Mouse (Mus musculus) frontal cortex, postnatal 14 days (tissue): ENCODE data around the gene Tbrg4.
A peak's percentile ranks its signal among the peaks of the same experiment; 100 is the strongest.

Experiments used
- DNase-seq, 2 experiments: peaks; one replicate each; pipeline ENCODE4 v3.0.0; 2022; ENCODE audit warnings: low spot score in 2 of 2

The Tbrg4 gene

GRCm38 (mm10) chr11:6623704-6624103, 2.2 kb downstream of the Tbrg4 start:
- DNase-seq = no peak

- DNase-seq = no peak
These were observed 10.3 kb downstream of the Tbrg4 start for GRCm38 (mm10) chr11:6615250-6616205.

GRCm38 (mm10) chr11:6605491-6606399, 20.1 kb downstream of the Tbrg4 start, which contains the start of gene Nacad:
Gene Nacad (minus strand): TSS chr11:6606053.
- peak; percentile 65 to 79 for DNase-seq

- no peak for DNase-seq
These were observed 20.8 kb downstream of the Tbrg4 start for GRCm38 (mm10) chr11:6605021-6605481.

GRCm38 (mm10) chr11:6604604-6604936, 21.3 kb downstream of the Tbrg4 start:
- no peak for DNase-seq

- no peak for DNase-seq
These were observed 21.8 kb downstream of the Tbrg4 start for GRCm38 (mm10) chr11:6603887-6604603.

- DNase-seq = no peak
These were observed 22.6 kb downstream of the Tbrg4 start for GRCm38 (mm10) chr11:6603224-6603623.

- no peak for DNase-seq
These were observed 23.2 kb downstream of the Tbrg4 start for GRCm38 (mm10) chr11:6602662-6603061.

GRCm38 (mm10) chr11:6601649-6602480, 24.0 kb downstream of the Tbrg4 start:
- no peak for DNase-seq

GRCm38 (mm10) chr11:6600284-6600944, 25.5 kb downstream of the Tbrg4 start:
- no peak for DNase-seq

GRCm38 (mm10) chr11:6599831-6600230, 26.0 kb downstream of the Tbrg4 start:
- DNase-seq = no peak

- DNase-seq = no peak
These were observed 26.7 kb downstream of the Tbrg4 start for GRCm38 (mm10) chr11:6599011-6599681.

- no peak for DNase-seq
These were observed 27.5 kb downstream of the Tbrg4 start for GRCm38 (mm10) chr11:6598191-6598889.

GRCm38 (mm10) chr11:6597523-6597922, 28.3 kb downstream of the Tbrg4 start:
- DNase-seq = no peak

- no peak for DNase-seq
These were observed 29.3 kb downstream of the Tbrg4 start for GRCm38 (mm10) chr11:6596616-6597015.

GRCm38 (mm10) chr11:6596205-6596604, 29.7 kb downstream of the Tbrg4 start:
- DNase-seq = no peak

- no peak for DNase-seq
These were observed 30.5 kb downstream of the Tbrg4 start for GRCm38 (mm10) chr11:6595339-6595738.

GRCm38 (mm10) chr11:6594845-6595244, 31.0 kb downstream of the Tbrg4 start:
- no peak for DNase-seq

GRCm38 (mm10) chr11:6593406-6593805, 32.5 kb downstream of the Tbrg4 start:
- no peak for DNase-seq
